Mouse (Mus musculus): ENCODE data around the gene Tbrg4. TPM values are rescaled to one million over a fixed set of nuclear protein-coding genes. Genes with fewer than 3 reads are reported as not detected.

The Tbrg4 gene
- polyA plus RNA-seq, 1 experiment from 2014 or later = 37.1 TPM

GRCm38 (mm10) chr11:6594845-6595244, 31.0 kb downstream of the Tbrg4 start:
- no peak overlapping the region for H3K27ac ChIP-seq (ENCODE audit: low read length)
- no peak overlapping the region for H3K4me3 ChIP-seq (ENCODE audit: low read depth, low read length)
- no peaks in the 10 kb centered on the region for H3K9me3 ChIP-seq (ENCODE audit: control insufficient read depth, low read depth, low read length)
- ATAC-seq (ENCODE audit: insufficient number of reproducible peaks, insufficient read depth, low FRiP score, low read depth) = no peak
- H3K4me2 ChIP-seq (replicated peaks; ENCODE audit: low read depth, low read length) = no peak overlapping the region
- WGBS = 71% methylated on average over 6 of the region's 6 CpGs
- no peaks in the 10 kb centered on the region for H3K4me1 ChIP-seq (ENCODE audit: control insufficient read depth, insufficient read depth, low read length)
- no peak overlapping the region for H3K9ac ChIP-seq (replicated peaks; ENCODE audit: low read depth, low read length)
- H3K27me3 ChIP-seq (ENCODE audit: control insufficient read depth, insufficient read depth, low read length) = no peaks in the 10 kb centered on the region
- peaks cover 70% of the 10 kb centered on the region for H3K36me3 ChIP-seq (ENCODE audit: control insufficient read depth, insufficient read depth, low read length)

GRCm38 (mm10) chr11:6593406-6593805, 32.5 kb downstream of the Tbrg4 start:
- peaks cover 75% of the 10 kb centered on the region for H3K36me3 ChIP-seq (ENCODE audit: control insufficient read depth, insufficient read depth, low read length)
- no peaks in the 10 kb centered on the region for H3K27me3 ChIP-seq (ENCODE audit: control insufficient read depth, insufficient read depth, low read length)
- no peaks in the 10 kb centered on the region for H3K4me1 ChIP-seq (ENCODE audit: control insufficient read depth, insufficient read depth, low read length)
- no peaks in the 10 kb centered on the region for H3K9me3 ChIP-seq (ENCODE audit: control insufficient read depth, low read depth, low read length)
- H3K27ac ChIP-seq (ENCODE audit: low read length) = no peak overlapping the region
- H3K4me2 ChIP-seq (replicated peaks; ENCODE audit: low read depth, low read length) = no peak overlapping the region
- no peak overlapping the region for H3K4me3 ChIP-seq (ENCODE audit: low read depth, low read length)
- ATAC-seq (ENCODE audit: insufficient number of reproducible peaks, insufficient read depth, low FRiP score, low read depth) = no peak
- H3K9ac ChIP-seq (replicated peaks; ENCODE audit: low read depth, low read length) = no peak overlapping the region
- 73% methylated on average over 11 of the region's 11 CpGs for whole genome bisulfite sequencing

- H3K4me2 ChIP-seq (replicated peaks; ENCODE audit: low read depth, low read length) = no peak overlapping the region
- H3K4me3 ChIP-seq (ENCODE audit: low read depth, low read length) = no peak overlapping the region
- H3K9me3 ChIP-seq (ENCODE audit: control insufficient read depth, low read depth, low read length) = no peaks in the 10 kb centered on the region
- ATAC-seq (ENCODE audit: insufficient number of reproducible peaks, insufficient read depth, low FRiP score, low read depth) = no peak; the same call in 1 of the 2 replicates
- no peaks in the 10 kb centered on the region for H3K4me1 ChIP-seq (ENCODE audit: control insufficient read depth, insufficient read depth, low read length)
- H3K9ac ChIP-seq (replicated peaks; ENCODE audit: low read depth, low read length) = no peak overlapping the region
- H3K27me3 ChIP-seq (ENCODE audit: control insufficient read depth, insufficient read depth, low read length) = no peaks in the 10 kb centered on the region
- WGBS = 82% methylated on average over 10 of the region's 10 CpGs
- H3K36me3 ChIP-seq (ENCODE audit: control insufficient read depth, insufficient read depth, low read length) = peaks cover 60% of the 10 kb centered on the region
- H3K27ac ChIP-seq (ENCODE audit: low read length) = no peak overlapping the region
Measured at GRCm38 (mm10) chr11:6590933-6591675, 34.8 kb downstream of the Tbrg4 start.

- H3K9me3 ChIP-seq (ENCODE audit: control insufficient read depth, low read depth, low read length) = no peaks in the 10 kb centered on the region
- no peak overlapping the region for H3K4me3 ChIP-seq (ENCODE audit: low read depth, low read length)
- WGBS = 87% methylated on average over 7 of the region's 7 CpGs
- ATAC-seq (ENCODE audit: insufficient number of reproducible peaks, insufficient read depth, low FRiP score, low read depth) = no peak
- H3K27ac ChIP-seq (ENCODE audit: low read length) = no peak overlapping the region
- no peak overlapping the region for H3K9ac ChIP-seq (replicated peaks; ENCODE audit: low read depth, low read length)
- no peak overlapping the region for H3K4me2 ChIP-seq (replicated peaks; ENCODE audit: low read depth, low read length)
- H3K36me3 ChIP-seq (ENCODE audit: control insufficient read depth, insufficient read depth, low read length) = peaks cover 62% of the 10 kb centered on the region
- H3K4me1 ChIP-seq (ENCODE audit: control insufficient read depth, insufficient read depth, low read length) = no peaks in the 10 kb centered on the region
- H3K27me3 ChIP-seq (ENCODE audit: control insufficient read depth, insufficient read depth, low read length) = no peaks in the 10 kb centered on the region
Measured at GRCm38 (mm10) chr11:6589838-6590237, 36.0 kb downstream of the Tbrg4 start.

GRCm38 (mm10) chr11:6588295-6588694, 37.6 kb downstream of the Tbrg4 start:
- 93% methylated on average over 7 of the region's 7 CpGs for WGBS
- Histone ChIP-seq H3K4me2 (replicated peaks; ENCODE audit: low read depth, low read length) (no peak overlapping the region), H3K36me3 (ENCODE audit: control insufficient read depth, insufficient read depth, low read length) (peaks cover 59% of the 10 kb centered on the region), H3K9ac (replicated peaks; ENCODE audit: low read depth, low read length) (no peak overlapping the region), H3K9me3 (ENCODE audit: control insufficient read depth, low read depth, low read length) (no peaks in the 10 kb centered on the region), H3K4me3 (ENCODE audit: low read depth, low read length) (no peak overlapping the region), H3K27ac (ENCODE audit: low read length) (no peak overlapping the region), H3K27me3 (ENCODE audit: control insufficient read depth, insufficient read depth, low read length) (no peaks in the 10 kb centered on the region), H3K4me1 (ENCODE audit: control insufficient read depth, insufficient read depth, low read length) (no peaks in the 10 kb centered on the region)
- ATAC-seq (ENCODE audit: insufficient number of reproducible peaks, insufficient read depth, low FRiP score, low read depth) = no peak; the same call in 1 of the 2 replicates

GRCm38 (mm10) chr11:6587249-6587940, 38.5 kb downstream of the Tbrg4 start:
- Histone ChIP-seq H3K4me2 (replicated peaks; ENCODE audit: low read depth, low read length) (no peak overlapping the region), H3K27ac (ENCODE audit: low read length) (no peak overlapping the region), H3K4me1 (ENCODE audit: control insufficient read depth, insufficient read depth, low read length) (no peaks in the 10 kb centered on the region), H3K9me3 (ENCODE audit: control insufficient read depth, low read depth, low read length) (no peaks in the 10 kb centered on the region), H3K9ac (replicated peaks; ENCODE audit: low read depth, low read length) (no peak overlapping the region), H3K27me3 (ENCODE audit: control insufficient read depth, insufficient read depth, low read length) (no peaks in the 10 kb centered on the region), H3K4me3 (ENCODE audit: low read depth, low read length) (no peak overlapping the region), H3K36me3 (ENCODE audit: control insufficient read depth, insufficient read depth, low read length) (peaks cover 52% of the 10 kb centered on the region)
- no peak for ATAC-seq (ENCODE audit: insufficient number of reproducible peaks, insufficient read depth, low FRiP score, low read depth)
- 92% methylated on average over 7 of the region's 7 CpGs for WGBS

- Histone ChIP-seq H3K4me2 (replicated peaks; ENCODE audit: low read depth, low read length) (no peak overlapping the region), H3K4me1 (ENCODE audit: control insufficient read depth, insufficient read depth, low read length) (no peaks in the 10 kb centered on the region), H3K27me3 (ENCODE audit: control insufficient read depth, insufficient read depth, low read length) (no peaks in the 10 kb centered on the region), H3K9ac (replicated peaks; ENCODE audit: low read depth, low read length) (no peak overlapping the region), H3K9me3 (ENCODE audit: control insufficient read depth, low read depth, low read length) (no peaks in the 10 kb centered on the region), H3K36me3 (ENCODE audit: control insufficient read depth, insufficient read depth, low read length) (peaks cover 47% of the 10 kb centered on the region), H3K4me3 (ENCODE audit: low read depth, low read length) (no peak overlapping the region), H3K27ac (ENCODE audit: low read length) (no peak overlapping the region)
- no peak for ATAC-seq (ENCODE audit: insufficient number of reproducible peaks, insufficient read depth, low FRiP score, low read depth)
- WGBS = 85% methylated on average over 3 of the region's 3 CpGs
Measured at GRCm38 (mm10) chr11:6586660-6587059, 39.2 kb downstream of the Tbrg4 start.

- Histone ChIP-seq H3K4me3 (ENCODE audit: low read depth, low read length) (no peak overlapping the region), H3K27ac (ENCODE audit: low read length) (no peak overlapping the region), H3K4me2 (replicated peaks; ENCODE audit: low read depth, low read length) (no peak overlapping the region), H3K9me3 (ENCODE audit: control insufficient read depth, low read depth, low read length) (no peaks in the 10 kb centered on the region), H3K27me3 (ENCODE audit: control insufficient read depth, insufficient read depth, low read length) (no peaks in the 10 kb centered on the region), H3K36me3 (ENCODE audit: control insufficient read depth, insufficient read depth, low read length) (peaks cover 42% of the 10 kb centered on the region), H3K9ac (replicated peaks; ENCODE audit: low read depth, low read length) (no peak overlapping the region), H3K4me1 (ENCODE audit: control insufficient read depth, insufficient read depth, low read length) (no peaks in the 10 kb centered on the region)
- 89% methylated on average over 8 of the region's 8 CpGs for WGBS
- ATAC-seq (ENCODE audit: insufficient number of reproducible peaks, insufficient read depth, low FRiP score, low read depth) = no peak
Measured at GRCm38 (mm10) chr11:6585748-6586147, 40.1 kb downstream of the Tbrg4 start.

Data from stomach, embryonic 14.5 days (tissue).